Mouse (Mus musculus): ENCODE data around the gene Prkci. TPM values are rescaled to one million over a fixed set of nuclear protein-coding genes. Genes with fewer than 3 reads are reported as not detected.

Prkci gene
- polyA plus RNA-seq, 1 experiment, result not detected

GRCm38 (mm10) chr3:31095491-31096154 lies 100.1 kb downstream of the Prkci start:
- H3K4me1 ChIP-seq (ENCODE audit: control insufficient read depth, insufficient read depth, low read length), result peaks cover 12% of the 10 kb centered on the region
- WGBS, result under 1% methylated on average over 33 of the region's 33 CpGs
- TF ChIP-seq POLR2A (IDR thresholded peaks at IDR 0.05; ENCODE audit: insufficient read depth, low read depth, low read length) (no peak), CTCF (IDR thresholded peaks at IDR 0.05; ENCODE audit: insufficient read depth, low read depth, low read length) (no peak)
- peak overlapping the region; percentile 23; the same call in 1 of the 2 replicates for H3K27ac ChIP-seq (ENCODE audit: insufficient read depth, low read depth, low read length)
- H3K4me3 ChIP-seq (ENCODE audit: insufficient read depth, low read depth, low read length), result peak overlapping the region; percentile 71

GRCm38 (mm10) chr3:31096155-31097101 lies 100.9 kb downstream of the Prkci start:
- Histone ChIP-seq H3K4me1 (ENCODE audit: control insufficient read depth, insufficient read depth, low read length) (peaks cover 12% of the 10 kb centered on the region), H3K4me3 (ENCODE audit: insufficient read depth, low read depth, low read length) (peak overlapping the region; percentile 71), H3K27ac (ENCODE audit: insufficient read depth, low read depth, low read length) (0 out of 2 replicates have a peak overlapping the region, but pooled peaks have one; percentile 23)
- TF ChIP-seq POLR2A (IDR thresholded peaks at IDR 0.05; ENCODE audit: insufficient read depth, low read depth, low read length) (no peak), CTCF (IDR thresholded peaks at IDR 0.05; ENCODE audit: insufficient read depth, low read depth, low read length) (no peak)
- 48% methylated on average over 10 of the region's 10 CpGs for WGBS

DNA sequence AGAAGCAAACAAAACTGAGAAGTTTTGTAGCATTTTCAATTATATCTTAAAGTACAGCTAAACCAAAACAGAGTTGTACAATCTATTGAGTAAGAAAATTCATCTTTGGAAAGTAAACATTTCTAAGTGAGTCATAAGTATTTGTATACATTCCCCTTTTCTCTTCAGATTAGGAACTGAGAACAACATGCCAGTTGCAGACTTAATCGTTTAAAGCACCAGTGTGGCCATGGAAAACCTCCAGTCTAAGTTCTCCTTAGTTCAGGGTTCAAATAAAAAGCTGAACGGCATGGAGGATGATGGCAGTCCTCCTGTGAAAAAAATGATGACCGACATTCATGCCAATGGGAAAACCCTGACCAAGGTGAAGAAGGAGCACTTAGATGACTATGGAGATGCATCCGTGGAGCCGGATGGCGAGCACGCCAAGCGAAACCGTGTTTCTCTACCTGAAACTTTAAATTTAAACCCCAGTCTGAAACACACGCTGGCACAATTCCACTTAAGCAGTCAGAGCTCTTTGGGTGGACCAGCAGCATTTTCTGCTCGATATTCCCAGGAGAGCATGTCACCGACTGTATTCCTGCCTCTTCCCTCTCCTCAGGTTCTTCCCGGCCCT lies 101.7 kb downstream of the Prkci start:
- Histone ChIP-seq H3K27ac (ENCODE audit: insufficient read depth, low read depth, low read length) (no peak overlapping the region), H3K4me1 (ENCODE audit: control insufficient read depth, insufficient read depth, low read length) (peaks cover 12% of the 10 kb centered on the region), H3K4me3 (ENCODE audit: insufficient read depth, low read depth, low read length) (no peak overlapping the region)
- TF ChIP-seq POLR2A (IDR thresholded peaks at IDR 0.05; ENCODE audit: insufficient read depth, low read depth, low read length) (no peak), CTCF (IDR thresholded peaks at IDR 0.05; ENCODE audit: insufficient read depth, low read depth, low read length) (no peak)
- WGBS, result 87% methylated on average over 13 of the region's 13 CpGs

GRCm38 (mm10) chr3:31097976-31098375 lies 102.4 kb downstream of the Prkci start:
- H3K4me3 ChIP-seq (ENCODE audit: insufficient read depth, low read depth, low read length), result no peak overlapping the region
- WGBS, result 89% methylated on average over 11 of the region's 11 CpGs
- TF ChIP-seq POLR2A (IDR thresholded peaks at IDR 0.05; ENCODE audit: insufficient read depth, low read depth, low read length) (no peak), CTCF (IDR thresholded peaks at IDR 0.05; ENCODE audit: insufficient read depth, low read depth, low read length) (no peak)
- no peak overlapping the region for H3K27ac ChIP-seq (ENCODE audit: insufficient read depth, low read depth, low read length)
- peaks cover 12% of the 10 kb centered on the region for H3K4me1 ChIP-seq (ENCODE audit: control insufficient read depth, insufficient read depth, low read length)

- H3K27ac ChIP-seq (ENCODE audit: insufficient read depth, low read depth, low read length), result no peak overlapping the region
- H3K4me3 ChIP-seq (ENCODE audit: insufficient read depth, low read depth, low read length), result no peak overlapping the region
- H3K4me1 ChIP-seq (ENCODE audit: control insufficient read depth, insufficient read depth, low read length), result peaks cover 7% of the 10 kb centered on the region; the same call in 1 of the 2 replicates
- 96% methylated on average over 1 of the region's 1 CpGs for WGBS
- TF ChIP-seq POLR2A (IDR thresholded peaks at IDR 0.05; ENCODE audit: insufficient read depth, low read depth, low read length) (no peak), CTCF (IDR thresholded peaks at IDR 0.05; ENCODE audit: insufficient read depth, low read depth, low read length) (no peak)
Measured at GRCm38 (mm10) chr3:31098556-31098955, 103.0 kb downstream of the Prkci start.

DNA sequence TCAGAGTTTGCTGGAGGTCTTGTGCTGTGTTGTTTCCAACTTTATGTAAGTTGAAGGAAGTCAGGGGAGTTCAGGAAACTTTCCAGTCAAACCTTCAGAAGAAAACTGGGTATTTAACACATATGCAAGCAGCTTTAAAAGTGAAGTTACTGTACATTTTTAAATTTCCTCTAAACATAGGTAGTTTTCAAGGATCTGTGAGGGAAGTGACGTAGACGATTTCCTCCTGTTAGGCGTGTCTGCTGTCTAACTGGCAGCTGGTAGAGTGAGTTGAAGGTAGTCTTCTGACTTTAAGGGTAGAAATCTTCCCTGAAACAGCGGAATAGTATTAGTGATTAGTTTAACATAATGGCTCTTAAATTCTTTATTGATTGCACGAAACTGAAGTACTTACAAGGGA lies 104.5 kb downstream of the Prkci start:
- peaks cover 9% of the 10 kb centered on the region; the same call in 1 of the 2 replicates for H3K4me1 ChIP-seq (ENCODE audit: control insufficient read depth, insufficient read depth, low read length)
- no peak for TF ChIP-seq CTCF (IDR thresholded peaks at IDR 0.05; ENCODE audit: insufficient read depth, low read depth, low read length)
- no peak for TF ChIP-seq POLR2A (IDR thresholded peaks at IDR 0.05; ENCODE audit: insufficient read depth, low read depth, low read length)
- no peak overlapping the region for H3K27ac ChIP-seq (ENCODE audit: insufficient read depth, low read depth, low read length)
- H3K4me3 ChIP-seq (ENCODE audit: insufficient read depth, low read depth, low read length), result no peak overlapping the region
- WGBS, result 87% methylated on average over 5 of the region's 5 CpGs

- Histone ChIP-seq H3K27ac (ENCODE audit: insufficient read depth, low read depth, low read length) (no peak overlapping the region), H3K4me1 (ENCODE audit: control insufficient read depth, insufficient read depth, low read length) (peaks cover 9% of the 10 kb centered on the region; the same call in 1 of the 2 replicates), H3K4me3 (ENCODE audit: insufficient read depth, low read depth, low read length) (no peak overlapping the region)
- 95% methylated on average over 3 of the region's 3 CpGs for WGBS
- TF ChIP-seq POLR2A (IDR thresholded peaks at IDR 0.05; ENCODE audit: insufficient read depth, low read depth, low read length), result no peak
- no peak for TF ChIP-seq CTCF (IDR thresholded peaks at IDR 0.05; ENCODE audit: insufficient read depth, low read depth, low read length)
Measured at GRCm38 (mm10) chr3:31100802-31101201, 105.3 kb downstream of the Prkci start.

Other genes with a start within 250 kb of the Prkci start
- gene Samd7, start 249.5 kb upstream of the Prkci start, polyA plus RNA-seq (2012; ENCODE audit: insufficient read depth, insufficient read length, low replicate concordance, missing spikeins), result not detected in 2 replicates
- gene Sec62, start 202.9 kb upstream of the Prkci start, polyA plus RNA-seq (2012; ENCODE audit: insufficient read depth, insufficient read length, low replicate concordance, missing spikeins), result not detected in 2 replicates
- gene Gpr160, start 139.8 kb upstream of the Prkci start, polyA plus RNA-seq (2012; ENCODE audit: insufficient read depth, insufficient read length, low replicate concordance, missing spikeins), result not detected in 2 replicates
- 66.2 TPM in 1 of 2 replicates, not detected in the other for gene Phc3, start 26.3 kb upstream of the Prkci start, polyA plus RNA-seq (2012; ENCODE audit: insufficient read depth, insufficient read length, low replicate concordance, missing spikeins)
- gene Skil, start 99.3 kb downstream of the Prkci start, polyA plus RNA-seq (2012; ENCODE audit: insufficient read depth, insufficient read length, low replicate concordance, missing spikeins), result not detected in 2 replicates
- gene Cldn11, start 154.2 kb downstream of the Prkci start, polyA plus RNA-seq (2012; ENCODE audit: insufficient read depth, insufficient read length, low replicate concordance, missing spikeins), result not detected in 2 replicates

Measured in olfactory bulb, adult 2 months (tissue).